Mouse (Mus musculus) hindbrain, embryonic 14.5 days (tissue): ENCODE data around the gene Cplx3. TPM values are rescaled to one million over a fixed set of nuclear protein-coding genes. Genes with fewer than 3 reads are reported as not detected.

ENCODE experiments used
- ATAC-seq: fragments of 200-750 bp; cut with Nextera tagmentation; 2 replicates; pipeline ENCODE4 v1.8.0; 2017; ENCODE audit warnings: moderate number of reproducible peaks, mild to moderate bottlenecking, moderate TSS enrichment, moderate library complexity; ENCODE audit not compliant: low FRiP score
- DNase-seq: peaks from one replicate; pipeline ENCODE4 v3.0.0-alpha.2; 2015; ENCODE audit warnings: low spot score
- H3K27ac ChIP-seq: fragments of 300-500 bp; sonication (generic); 2 replicates; pipeline ENCODE4 v1.5.1; 2014; ENCODE audit warnings: mild to moderate bottlenecking, moderate library complexity
- H3K27me3 ChIP-seq: fragments of 300-500 bp; sonication (generic); 2 replicates; pipeline ENCODE4 v1.6.1; 2014; ENCODE audit warnings: mild to moderate bottlenecking, low read length, mixed read lengths; ENCODE audit not compliant: control insufficient read depth, insufficient read depth
- H3K36me3 ChIP-seq: fragments of 300-500 bp; sonication (generic); replicated peaks from 2 replicates; pipeline ENCODE4 v1.6.1; 2014; ENCODE audit not compliant: control insufficient read depth, insufficient read depth
- H3K4me1 ChIP-seq: fragments of 300-500 bp; sonication (generic); replicated peaks from 2 replicates; pipeline ENCODE4 v1.6.1; 2014; ENCODE audit warnings: antibody characterized with exemption, low read length, mixed read lengths; ENCODE audit not compliant: control insufficient read depth, insufficient read depth
- H3K4me2 ChIP-seq: fragments of 300-500 bp; sonication (generic); replicated peaks from 2 replicates; pipeline ENCODE4 v1.6.1; 2014; ENCODE audit warnings: mild to moderate bottlenecking, moderate library complexity
- H3K4me3 ChIP-seq: fragments of 300-500 bp; sonication (generic); replicated peaks from 2 replicates; pipeline ENCODE4 v1.5.1; 2014; ENCODE audit warnings: mild to moderate bottlenecking, low read length
- H3K9ac ChIP-seq: fragments of 300-500 bp; sonication (generic); 2 replicates; pipeline ENCODE4 v1.6.1; 2014
- H3K9me3 ChIP-seq: fragments of 300-500 bp; sonication (generic); 2 replicates; pipeline ENCODE4 v1.6.1; 2016; ENCODE audit warnings: low read length; ENCODE audit not compliant: control insufficient read depth
- WGBS: fragments of 180-500 bp; shearing (Covaris S2); extraction: QIAGEN DNeasy Blood & Tissue Kit; methylation state at CpG from one replicate; pipeline ENCODE4 v1.1.7; 2014; 5-methylcytosine and 5-hydroxymethylcytosine counted together
- polyA plus RNA-seq: library from polyadenylated mRNA; unstranded; fragments of >200 nt; fragmentation: Nextera tagmentation; extraction: Ambion mirVana; gene quantifications from 2 replicates; pipeline ENCODE4 v1.2.1, GENCODE M21; 2014

The Cplx3 gene
- polyA plus RNA-seq, 1 experiment from 2014 or later = not detected

GRCm38 (mm10) chr9:57574397-57574796 is 31.7 kb downstream of the Cplx3 start:
- Histone ChIP-seq H3K4me2 (no peak overlapping the region), H3K27ac (no peak overlapping the region), H3K9ac (no peak overlapping the region), H3K9me3 (no peaks in the 10 kb centered on the region), H3K4me3 (no peak overlapping the region), H3K4me1 (no peaks in the 10 kb centered on the region), H3K36me3 (peaks cover 48% of the 10 kb centered on the region), H3K27me3 (no peaks in the 10 kb centered on the region)
- DNase-seq (no peak), ATAC-seq (no peak)

DNA sequence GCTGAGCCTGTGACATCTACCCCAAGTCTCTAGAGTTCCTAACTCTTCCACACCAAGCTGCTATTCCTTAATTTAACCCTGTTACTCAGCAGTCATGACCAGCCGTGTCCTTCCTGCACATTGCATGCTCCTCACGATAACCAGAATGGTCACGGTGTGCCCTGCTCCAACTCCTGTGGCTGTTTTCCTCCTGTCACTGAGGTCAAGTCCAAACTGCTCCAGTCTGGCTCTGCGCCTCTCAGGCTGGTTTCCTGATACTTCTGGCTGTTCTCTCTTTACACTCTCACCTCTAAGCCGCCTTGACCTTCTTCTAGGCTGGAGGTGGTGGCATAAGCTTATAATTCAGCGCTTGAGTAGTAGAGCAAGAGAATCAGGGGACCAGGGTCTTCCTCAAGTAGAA is 37.6 kb downstream of the Cplx3 start:
- WGBS = 98% methylated on average over 6 of the region's 6 CpGs
- ATAC-seq = no peak
- H3K4me2 ChIP-seq = no peak overlapping the region

GRCm38 (mm10) chr9:57566846-57567245 is 39.2 kb downstream of the Cplx3 start:
- no peak for DNase-seq
- Histone ChIP-seq H3K9me3 (no peaks in the 10 kb centered on the region), H3K27ac (no peak overlapping the region), H3K27me3 (no peaks in the 10 kb centered on the region), H3K4me1 (peaks cover 5% of the 10 kb centered on the region), H3K36me3 (peaks cover 34% of the 10 kb centered on the region), H3K4me3 (no peak overlapping the region), H3K4me2 (no peak overlapping the region), H3K9ac (no peak overlapping the region)
- no peak for ATAC-seq
- WGBS = 59% methylated on average over 8 of the region's 8 CpGs

More for the DNA sequence above, 37.6 kb downstream of the Cplx3 start:
- H3K36me3 ChIP-seq = peaks cover 39% of the 10 kb centered on the region
- no peak for DNase-seq
- no peak overlapping the region for H3K4me3 ChIP-seq
- H3K27me3 ChIP-seq = no peaks in the 10 kb centered on the region
- no peak overlapping the region for H3K27ac ChIP-seq
- H3K4me1 ChIP-seq = no peaks in the 10 kb centered on the region
- H3K9me3 ChIP-seq = no peaks in the 10 kb centered on the region
- H3K9ac ChIP-seq = no peak overlapping the region

DNA sequence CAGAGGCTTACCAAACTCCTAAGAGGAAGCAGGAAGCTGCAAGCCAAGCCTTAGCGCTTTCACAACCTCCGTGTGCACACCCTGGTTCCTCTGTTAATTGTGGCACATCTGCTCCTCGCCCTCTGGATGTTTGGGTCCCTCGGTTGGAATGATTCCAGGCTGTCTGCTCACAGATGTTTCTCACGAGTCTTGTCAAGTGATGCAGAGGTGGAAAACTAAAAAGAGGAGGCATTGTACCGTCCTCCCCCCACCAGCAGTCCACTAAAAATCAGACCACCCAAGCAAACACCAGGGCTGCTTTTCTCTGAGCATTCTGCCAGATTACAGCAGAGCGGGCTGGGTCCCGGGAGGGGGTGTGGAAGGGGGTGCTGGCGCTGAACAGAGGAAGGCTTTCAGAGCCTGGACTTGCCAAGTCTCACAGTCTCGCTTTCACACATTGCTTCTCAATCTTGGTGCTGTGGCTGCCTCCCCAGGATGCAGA is 40.3 kb downstream of the Cplx3 start:
- peaks cover 26% of the 10 kb centered on the region for H3K36me3 ChIP-seq
- H3K9ac ChIP-seq = no peak overlapping the region
- no peaks in the 10 kb centered on the region for H3K27me3 ChIP-seq
- H3K9me3 ChIP-seq = no peaks in the 10 kb centered on the region
- H3K4me2 ChIP-seq = no peak overlapping the region
- no peak overlapping the region for H3K4me3 ChIP-seq
- WGBS = 50% methylated on average over 10 of the region's 10 CpGs
- H3K27ac ChIP-seq = peak overlapping the region; percentile 67
- ATAC-seq (no peak), DNase-seq (no peak)
- H3K4me1 ChIP-seq = peaks cover 12% of the 10 kb centered on the region

DNA sequence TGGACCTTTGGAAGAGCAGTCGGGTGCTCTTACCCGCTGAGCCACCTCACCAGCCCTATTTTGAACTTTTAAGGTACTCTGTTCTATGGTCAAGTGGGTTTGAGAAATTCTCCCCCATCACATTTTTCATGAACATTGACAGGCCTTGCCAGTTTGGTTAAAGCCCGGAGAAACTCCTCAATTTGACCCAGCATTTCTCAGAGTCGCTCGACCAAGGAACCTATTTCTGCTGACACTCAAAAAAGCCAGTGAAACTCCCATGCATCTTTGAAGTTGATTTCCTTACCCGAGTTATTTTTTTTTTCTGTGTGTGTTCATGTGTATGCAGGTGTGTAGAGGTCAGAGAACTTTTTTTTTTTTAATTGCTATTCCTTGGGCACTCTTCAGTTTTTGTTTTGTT is 41.5 kb downstream of the Cplx3 start:
- no peak overlapping the region for H3K4me3 ChIP-seq
- peaks cover 17% of the 10 kb centered on the region for H3K36me3 ChIP-seq
- H3K9ac ChIP-seq = no peak overlapping the region
- no peaks in the 10 kb centered on the region for H3K9me3 ChIP-seq
- WGBS = 88% methylated on average over 6 of the region's 6 CpGs
- H3K4me2 ChIP-seq = no peak overlapping the region
- ATAC-seq (no peak), DNase-seq (no peak)
- H3K27ac ChIP-seq = no peak overlapping the region
- no peaks in the 10 kb centered on the region for H3K27me3 ChIP-seq
- H3K4me1 ChIP-seq = peaks cover 17% of the 10 kb centered on the region

GRCm38 (mm10) chr9:57562896-57563372 is 43.1 kb downstream of the Cplx3 start:
- Histone ChIP-seq H3K36me3 (peaks cover 2% of the 10 kb centered on the region; the same call in 1 of the 2 replicates), H3K9ac (no peak overlapping the region), H3K4me2 (0 out of 2 replicates have a peak overlapping the region, but pooled peaks have one; percentile 1), H3K27me3 (no peaks in the 10 kb centered on the region), H3K9me3 (no peaks in the 10 kb centered on the region), H3K4me3 (no peak overlapping the region), H3K4me1 (peaks cover 17% of the 10 kb centered on the region), H3K27ac (no peak overlapping the region)
- WGBS = 90% methylated on average over 4 of the region's 4 CpGs
- DNase-seq (no peak), ATAC-seq (no peak)

DNA sequence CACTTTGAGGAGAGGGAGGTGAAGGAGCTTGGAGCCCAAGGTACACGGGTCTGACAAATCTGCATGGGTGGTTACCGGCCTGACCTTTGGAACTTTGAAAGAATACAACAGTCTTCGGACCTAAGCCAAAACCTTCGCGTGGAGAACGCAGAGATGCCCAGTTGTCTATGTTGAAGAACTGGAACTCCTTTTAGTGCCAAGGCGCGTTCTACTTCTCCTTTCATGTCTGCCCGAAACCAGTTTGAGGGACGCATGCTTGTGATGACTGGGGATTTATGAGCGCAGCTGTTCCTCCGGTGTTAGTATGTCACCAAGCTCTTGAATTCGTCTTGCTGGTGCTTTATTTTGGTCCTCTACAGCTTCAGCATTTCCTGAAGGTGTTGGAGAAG is 44.4 kb downstream of the Cplx3 start:
- Histone ChIP-seq H3K4me3 (peak overlapping the region; percentile 49), H3K4me2 (peak overlapping the region; percentile 87), H3K36me3 (no peaks in the 10 kb centered on the region), H3K4me1 (peaks cover 17% of the 10 kb centered on the region), H3K9ac (peak overlapping the region; percentile 62; the same call in 1 of the 2 replicates), H3K9me3 (no peaks in the 10 kb centered on the region), H3K27me3 (no peaks in the 10 kb centered on the region), H3K27ac (no peak overlapping the region)
- 83% methylated on average over 13 of the region's 13 CpGs for WGBS
- DNase-seq (no peak), ATAC-seq (no peak)

GRCm38 (mm10) chr9:57560861-57561710 is 45.0 kb downstream of the Cplx3 start, which contains the start of gene Scamp2:
Gene Scamp2 (plus strand): TSS chr9:57560943.
- WGBS = 1% methylated on average over 37 of the region's 37 CpGs
- Histone ChIP-seq H3K9ac (peak within 1 kb of the TSS; percentile 62), H3K27me3 (no peaks in the 10 kb centered on the region), H3K4me3 (peak within 1 kb of the TSS; percentile 49), H3K4me2 (peak within 1 kb of the TSS; percentile 87), H3K36me3 (no peaks in the 10 kb centered on the region), H3K9me3 (no peaks in the 10 kb centered on the region), H3K4me1 (peaks cover 17% of the 10 kb centered on the region), H3K27ac (peak within 1 kb of the TSS; percentile 90)
- DNase-seq = peak; percentile 93
- ATAC-seq = peak; percentile 100

DNA sequence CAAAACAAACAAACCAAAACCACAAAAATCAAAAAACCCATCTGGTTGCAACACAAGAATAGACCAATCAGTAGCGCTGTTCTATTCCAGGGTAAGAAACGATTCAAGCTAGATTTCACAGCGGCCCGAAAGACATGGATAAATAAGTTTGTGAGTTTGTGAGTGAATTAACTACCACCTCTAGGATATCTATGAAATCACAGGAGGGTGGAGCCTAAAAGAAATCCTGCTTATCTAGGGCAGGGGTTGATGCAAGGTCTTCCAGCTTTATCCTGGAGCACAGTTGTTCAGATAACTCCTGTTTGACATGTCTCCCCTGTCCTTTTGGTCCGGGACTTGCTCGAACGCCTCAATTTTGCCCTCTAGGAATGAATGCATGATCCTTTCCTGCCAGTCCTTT is 45.8 kb downstream of the Cplx3 start:
- Histone ChIP-seq H3K9me3 (no peaks in the 10 kb centered on the region), H3K4me3 (peak overlapping the region; percentile 49), H3K9ac (peak overlapping the region; percentile 62), H3K36me3 (no peaks in the 10 kb centered on the region), H3K4me1 (peaks cover 17% of the 10 kb centered on the region), H3K27ac (peak overlapping the region; percentile 90), H3K4me2 (peak overlapping the region; percentile 87), H3K27me3 (no peaks in the 10 kb centered on the region)
- no peak for ATAC-seq
- peak; percentile 47 for DNase-seq
- WGBS = 31% methylated on average over 7 of the region's 7 CpGs
